25 mouse cellular contexts compared by ENCODE assay signal in genomic region chr3:90374368-90374767, GRCm38 (mm10). TPM values are rescaled to one million over a fixed set of nuclear protein-coding genes. Genes with fewer than 3 reads are reported as not detected.
DNase-seq lines count a peak whose midpoint lies in the region; ATAC-seq and TF ChIP-seq lines count a peak whose summit lies in the region.
"Had no signal": no experiment of that assay in that cellular context is flagged by ENCODE, and none has a peak within 500 bp of the region (broad histone marks: within the 10 kb centered on the region; RNA-seq: fewer than 3 reads in every experiment).

No protein-coding gene starts in this region.

- H3K36me3 ChIP-seq in embryonic facial prominence, embryonic 14.5 days (ENCODE audit: control insufficient read depth, insufficient read depth, low read length): no peaks in the 10 kb centered on the region
- no peaks in the 10 kb centered on the region for H3K36me3 ChIP-seq in embryonic facial prominence, embryonic 10.5 days (replicated peaks)
- no peaks in the 10 kb centered on the region for H3K36me3 ChIP-seq in kidney, postnatal 0 days (ENCODE audit: insufficient read depth, low read length)
- H3K36me3 ChIP-seq in kidney, embryonic 16.5 days (ENCODE audit: insufficient read depth, low read length): no peaks in the 10 kb centered on the region
- no peaks in the 10 kb centered on the region for H3K36me3 ChIP-seq in intestine, embryonic 16.5 days (ENCODE audit: control insufficient read depth, insufficient read depth, low read length)
- H3K36me3 ChIP-seq: embryonic facial prominence, embryonic 15.5 days; heart, embryonic 13.5 days; hindbrain, embryonic 13.5 days; midbrain, embryonic 12.5 days had no signal

- no peak overlapping the region for H3K4me3 ChIP-seq in embryonic facial prominence, embryonic 14.5 days (ENCODE audit: low read depth, low read length)
- H3K4me3 ChIP-seq in embryonic facial prominence, embryonic 10.5 days: no peak overlapping the region
- no peak overlapping the region for H3K4me3 ChIP-seq in kidney, postnatal 0 days (replicated peaks; ENCODE audit: low read depth, low read length)
- H3K4me3 ChIP-seq in kidney, embryonic 16.5 days (ENCODE audit: low read length): no peak overlapping the region
- no peak overlapping the region for H3K4me3 ChIP-seq in intestine, embryonic 16.5 days (ENCODE audit: low read length)
- H3K4me3 ChIP-seq: embryonic facial prominence, embryonic 15.5 days; heart, embryonic 13.5 days; hindbrain, embryonic 13.5 days; left cerebral cortex, adult 2 months; midbrain, embryonic 12.5 days had no signal

- no peak overlapping the region for H3K4me2 ChIP-seq in embryonic facial prominence, embryonic 14.5 days (ENCODE audit: low read depth, low read length)
- no peak overlapping the region for H3K4me2 ChIP-seq in kidney, postnatal 0 days (ENCODE audit: low read length)
- H3K4me2 ChIP-seq in kidney, embryonic 16.5 days (replicated peaks; ENCODE audit: low read depth, low read length): no peak overlapping the region
- H3K4me2 ChIP-seq in intestine, embryonic 16.5 days (ENCODE audit: low read depth, low read length): no peak overlapping the region
- H3K4me2 ChIP-seq: embryonic facial prominence, embryonic 15.5 days; heart, embryonic 13.5 days; hindbrain, embryonic 13.5 days; liver, embryonic 11.5 days; midbrain, embryonic 12.5 days had no signal

- ATAC-seq in embryonic facial prominence, embryonic 14.5 days (ENCODE audit: low read depth): peak; percentile 42
- 0 out of 2 replicates have a peak, but pooled peaks have one; percentile 37 for ATAC-seq in kidney, postnatal 0 days (replicated peaks; ENCODE audit: low FRiP score, low read depth)
- no peak for ATAC-seq in kidney, embryonic 16.5 days (ENCODE audit: low FRiP score, low TSS enrichment)
- peak; percentile 52 for ATAC-seq in intestine, embryonic 16.5 days
- ATAC-seq in erythroid progenitor cell, adult 5-6 weeks (replicated peaks; ENCODE audit: low FRiP score, poor library complexity, severe bottlenecking): no peak
- ATAC-seq: inflammation-experienced regulatory T-cells, adult 6 months had no signal

- no peak overlapping the region for H3K9ac ChIP-seq in embryonic facial prominence, embryonic 14.5 days (ENCODE audit: low read depth, low read length)
- no peak overlapping the region for H3K9ac ChIP-seq in kidney, postnatal 0 days (ENCODE audit: low read depth, low read length)
- no peak overlapping the region for H3K9ac ChIP-seq in kidney, embryonic 16.5 days (replicated peaks; ENCODE audit: low read length)
- H3K9ac ChIP-seq in intestine, embryonic 16.5 days (ENCODE audit: low read depth, low read length): no peak overlapping the region
- H3K9ac ChIP-seq: embryonic facial prominence, embryonic 15.5 days; heart, embryonic 13.5 days; hindbrain, embryonic 13.5 days; midbrain, embryonic 12.5 days had no signal

- no peak for DNase-seq in embryonic facial prominence, embryonic 14.5 days (ENCODE audit: low spot score)
- DNase-seq in embryonic facial prominence, embryonic 10.5 days (ENCODE audit: low spot score): no peak
- no peak for DNase-seq in kidney, postnatal 0 days (ENCODE audit: low spot score)
- peak; percentile 20 for DNase-seq in 416B (ENCODE audit: low read depth)
- DNase-seq in gastrocnemius, postnatal 25 days: no peak
- DNase-seq: adrenal gland, adult 8-10 months; cerebellum, adult 2 months; cerebellum, postnatal 25 days; embryo, embryonic 11 days; gastrocnemius, postnatal 14 days; heart, adult 18-20 months; heart, postnatal 14 days; layer of hippocampus, adult 9-11 months; lung, adult 18-20 months; lung, postnatal 10 days had no signal

- H3K4me1 ChIP-seq in embryonic facial prominence, embryonic 14.5 days (ENCODE audit: control insufficient read depth, insufficient read depth, low read length): no peaks in the 10 kb centered on the region
- H3K4me1 ChIP-seq in embryonic facial prominence, embryonic 10.5 days: peaks cover 23% of the 10 kb centered on the region; the same call in 1 of the 2 replicates
- H3K4me1 ChIP-seq in kidney, postnatal 0 days (replicated peaks; ENCODE audit: insufficient read depth, low read length): no peaks in the 10 kb centered on the region
- 0 out of 2 replicates have a peak, but pooled peaks cover 3% of the 10 kb centered on the region for H3K4me1 ChIP-seq in kidney, embryonic 16.5 days (ENCODE audit: insufficient read depth, low read length)
- no peaks in the 10 kb centered on the region for H3K4me1 ChIP-seq in intestine, embryonic 16.5 days (ENCODE audit: control insufficient read depth, insufficient read depth, low read length)
- H3K4me1 ChIP-seq: embryonic facial prominence, embryonic 15.5 days had no signal

- H3K9me3 ChIP-seq in embryonic facial prominence, embryonic 14.5 days (ENCODE audit: control insufficient read depth, low read length): no peaks in the 10 kb centered on the region
- no peaks in the 10 kb centered on the region for H3K9me3 ChIP-seq in embryonic facial prominence, embryonic 10.5 days
- no peaks in the 10 kb centered on the region for H3K9me3 ChIP-seq in kidney, postnatal 0 days (replicated peaks; ENCODE audit: low read length)
- H3K9me3 ChIP-seq in kidney, embryonic 16.5 days (ENCODE audit: low read length): no peaks in the 10 kb centered on the region
- no peaks in the 10 kb centered on the region for H3K9me3 ChIP-seq in intestine, embryonic 16.5 days (ENCODE audit: control insufficient read depth, low read length)
- H3K9me3 ChIP-seq: embryonic facial prominence, embryonic 15.5 days; heart, embryonic 13.5 days; hindbrain, embryonic 13.5 days; midbrain, embryonic 12.5 days had no signal

- WGBS in embryonic facial prominence, embryonic 14.5 days: 75% methylated on average over 4 of the region's 4 CpGs
- WGBS in embryonic facial prominence, embryonic 10.5 days: 84% methylated on average over 4 of the region's 4 CpGs
- WGBS in kidney, postnatal 0 days: 66% methylated on average over 4 of the region's 4 CpGs
- WGBS in kidney, embryonic 16.5 days: 69% methylated on average over 4 of the region's 4 CpGs
- WGBS in intestine, embryonic 16.5 days: 64% methylated on average over 4 of the region's 4 CpGs

- no peaks in the 10 kb centered on the region for H3K27me3 ChIP-seq in embryonic facial prominence, embryonic 14.5 days (replicated peaks; ENCODE audit: control insufficient read depth, insufficient read depth, low read length)
- no peaks in the 10 kb centered on the region for H3K27me3 ChIP-seq in embryonic facial prominence, embryonic 10.5 days (replicated peaks; ENCODE audit: low read depth, poor library complexity, severe bottlenecking)
- H3K27me3 ChIP-seq in kidney, postnatal 0 days (ENCODE audit: insufficient read depth, low read length): no peaks in the 10 kb centered on the region
- H3K27me3 ChIP-seq in kidney, embryonic 16.5 days (ENCODE audit: insufficient read depth, low read length): no peaks in the 10 kb centered on the region
- H3K27me3 ChIP-seq in intestine, embryonic 16.5 days (replicated peaks; ENCODE audit: control insufficient read depth, insufficient read depth, low read length): no peaks in the 10 kb centered on the region
- H3K27me3 ChIP-seq: embryonic facial prominence, embryonic 15.5 days; heart, embryonic 13.5 days; midbrain, embryonic 12.5 days had no signal

- no peak for TF ChIP-seq CTCF in kidney, postnatal 0 days (IDR thresholded peaks at IDR 0.05; ENCODE audit: low read depth)

- no peak overlapping the region for H3K27ac ChIP-seq in embryonic facial prominence, embryonic 14.5 days (replicated peaks; ENCODE audit: low read depth, low read length)
- no peak overlapping the region for H3K27ac ChIP-seq in embryonic facial prominence, embryonic 10.5 days (replicated peaks)
- no peak overlapping the region for H3K27ac ChIP-seq in kidney, postnatal 0 days
- H3K27ac ChIP-seq in kidney, embryonic 16.5 days (ENCODE audit: low read length): no peak overlapping the region
- H3K27ac ChIP-seq in intestine, embryonic 16.5 days (ENCODE audit: low read length): no peak overlapping the region; the same call in 1 of the 2 replicates
- H3K27ac ChIP-seq: embryonic facial prominence, embryonic 15.5 days; heart, embryonic 13.5 days; hindbrain, embryonic 13.5 days; left cerebral cortex, adult 2 months; midbrain, embryonic 12.5 days had no signal

RNA-seq across cellular contexts. Expression of gene Slc27a3, which starts 15.4 kb away (rescaled TPM):
- 24.3 and 26.2 TPM in 2 replicates for polyA plus RNA-seq in embryonic facial prominence, embryonic 14.5 days (2014; fragmentation: Nextera tagmentation; extraction: Ambion mirVana)
- 29.4 and 33.9 TPM in 2 replicates for polyA plus RNA-seq in embryonic facial prominence, embryonic 10.5 days (2016; fragmentation: Nextera tagmentation; extraction: Ambion mirVana)
- 15.1 and 16.1 TPM in 2 replicates for polyA plus RNA-seq in kidney, postnatal 0 days (2015; fragmentation: Nextera tagmentation; extraction: Ambion mirVana)
- polyA plus RNA-seq in kidney, embryonic 16.5 days (2015; fragmentation: Nextera tagmentation; extraction: Ambion mirVana): 15.7 and 18.3 TPM in 2 replicates
- polyA plus RNA-seq in intestine, embryonic 16.5 days (2015; fragmentation: Nextera tagmentation; extraction: Ambion mirVana): 8.4 and 8.6 TPM in 2 replicates
- total RNA-seq in erythroid progenitor cell, adult 5-6 weeks (2015; ENCODE audit: low replicate concordance): not detected in 2 replicates
- total RNA-seq in erythroid progenitor cell, adult 5-6 weeks (2017; ENCODE audit: low replicate concordance): 1.0 TPM in 1 of 2 replicates, not detected in the other
- 1 to 10 TPM; 1.5 to 1.7 TPM for total RNA-seq in gastrocnemius, postnatal 25 days (2021)

RNA-seq across cellular contexts. Expression of gene Ints3, which starts 59.1 kb away (rescaled TPM):
- polyA plus RNA-seq in embryonic facial prominence, embryonic 14.5 days (2014; fragmentation: Nextera tagmentation; extraction: Ambion mirVana): 26.0 and 31.8 TPM in 2 replicates
- 42.8 and 46.3 TPM in 2 replicates for polyA plus RNA-seq in embryonic facial prominence, embryonic 10.5 days (2016; fragmentation: Nextera tagmentation; extraction: Ambion mirVana)
- polyA plus RNA-seq in kidney, postnatal 0 days (2015; fragmentation: Nextera tagmentation; extraction: Ambion mirVana): 17.0 and 17.9 TPM in 2 replicates
- polyA plus RNA-seq in kidney, embryonic 16.5 days (2015; fragmentation: Nextera tagmentation; extraction: Ambion mirVana): 32.7 and 33.3 TPM in 2 replicates
- polyA plus RNA-seq in intestine, embryonic 16.5 days (2015; fragmentation: Nextera tagmentation; extraction: Ambion mirVana): 20.2 and 22.1 TPM in 2 replicates
- 6.7 and 12.6 TPM in 2 replicates for total RNA-seq in erythroid progenitor cell, adult 5-6 weeks (2015; ENCODE audit: low replicate concordance)
- 13.2 and 18.2 TPM in 2 replicates for total RNA-seq in erythroid progenitor cell, adult 5-6 weeks (2017; ENCODE audit: low replicate concordance)
- 10 to 100 TPM; 14.5 to 15.9 TPM for total RNA-seq in gastrocnemius, postnatal 25 days (2021)

Comparison
In these comparisons a context has a peak if more than half of its experiments do, and no peak if none do; other contexts are left out.
1. ATAC-seq: peak in embryonic facial prominence, embryonic 14.5 days (single experiment), kidney, postnatal 0 days (single experiment) and intestine, embryonic 16.5 days (single experiment); none in kidney, embryonic 16.5 days (single experiment) and erythroid progenitor cell, adult 5-6 weeks (single experiment).